Mouse (Mus musculus): ENCODE results near the gene Snd1.

GRCm38 (mm10) chr6:28586806-28587205, 111.9 kb downstream of the Snd1 start:
- TF ChIP-seq CTCF (IDR thresholded peaks at IDR 0.05) (no peak), EP300 (IDR thresholded peaks at IDR 0.05) (no peak)

Measured in lung, postnatal 0 days (tissue).